Mouse (Mus musculus) midbrain, embryonic 12.5 days (tissue): Measurements from ENCODE around the gene Vezf1. TPM values are rescaled to one million over a fixed set of nuclear protein-coding genes. Genes with fewer than 3 reads are reported as not detected.

Experiments used
- polyA plus RNA-seq: library from polyadenylated mRNA; unstranded; fragments of >200 nt; fragmentation: Nextera tagmentation; extraction: Ambion mirVana; gene quantifications from 2 replicates; pipeline ENCODE4 v1.2.1, GENCODE M21; 2016

Vezf1 gene
- polyA plus RNA-seq, 1 experiment from 2014 or later: 88.6 TPM

Other genes starting within 250 kb of the Vezf1 start
- gene Lpo, start 240.0 kb upstream of the Vezf1 start, polyA plus RNA-seq: 0.99 and 1.0 TPM in 2 replicates
- gene Mks1, start 215.1 kb upstream of the Vezf1 start, polyA plus RNA-seq: 14.8 and 18.8 TPM in 2 replicates
- gene Epx, start 192.7 kb upstream of the Vezf1 start, polyA plus RNA-seq: not detected in 2 replicates
- gene Olfr462, start 176.0 kb upstream of the Vezf1 start, polyA plus RNA-seq: not detected in 2 replicates
- gene Olfr463, start 170.9 kb upstream of the Vezf1 start, polyA plus RNA-seq: not detected in 2 replicates
- not detected in 2 replicates for gene Olfr464, start 147.3 kb upstream of the Vezf1 start, polyA plus RNA-seq
- 38.1 and 40.8 TPM in 2 replicates for gene Dynll2, start 80.7 kb upstream of the Vezf1 start, polyA plus RNA-seq
- 484 and 550 TPM in 2 replicates for gene Srsf1, start 20.9 kb upstream of the Vezf1 start, polyA plus RNA-seq
- gene Cuedc1, start 29.8 kb downstream of the Vezf1 start, polyA plus RNA-seq: 40.5 and 45.7 TPM in 2 replicates
- 69.5 and 71.1 TPM in 2 replicates for gene Mrps23, start 136.1 kb downstream of the Vezf1 start, polyA plus RNA-seq
- gene Ccdc182, start 225.8 kb downstream of the Vezf1 start, polyA plus RNA-seq: 5.0 and 5.7 TPM in 2 replicates